Mouse (Mus musculus) forebrain, embryonic 10.5 days (tissue): ENCODE data around the gene Eif4b. TPM values are rescaled to one million over a fixed set of nuclear protein-coding genes. Genes with fewer than 3 reads are reported as not detected.
A peak's percentile ranks its signal among the peaks of the same experiment; 100 is the strongest.

Experiments
- DNase-seq: peaks from one replicate; pipeline ENCODE4 v3.0.0-alpha.2; 2017; ENCODE audit warnings: low spot score; ENCODE audit errors: extremely low spot score
- H3K27ac ChIP-seq: fragments of 300-500 bp; sonication (generic); 2 replicates; pipeline ENCODE4 v1.5.1; 2016; ENCODE audit warnings: mild to moderate bottlenecking
- H3K27me3 ChIP-seq: fragments of 300-500 bp; sonication (generic); 2 replicates; pipeline ENCODE4 v1.6.1; 2016; ENCODE audit warnings: mild to moderate bottlenecking; ENCODE audit not compliant: poor library complexity, severe bottlenecking
- H3K36me3 ChIP-seq: fragments of 300-500 bp; sonication (generic); replicated peaks from 2 replicates; pipeline ENCODE4 v1.6.1; 2016; ENCODE audit warnings: mild to moderate bottlenecking, moderate library complexity
- H3K4me1 ChIP-seq: fragments of 300-500 bp; sonication (generic); 2 replicates; pipeline ENCODE4 v1.6.1; 2016
- H3K4me3 ChIP-seq: fragments of 300-500 bp; sonication (generic); 2 replicates; pipeline ENCODE4 v1.5.1; 2016; ENCODE audit warnings: mild to moderate bottlenecking, moderate library complexity
- H3K9me3 ChIP-seq: fragments of 300-500 bp; sonication (generic); 2 replicates; pipeline ENCODE4 v1.6.1; 2016; ENCODE audit warnings: mild to moderate bottlenecking, moderate library complexity
- WGBS: fragments of 180-500 bp; shearing (Covaris S2); methylation state at CpG from one replicate; pipeline ENCODE4 v1.1.7; 2016; 5-methylcytosine and 5-hydroxymethylcytosine counted together
- polyA plus RNA-seq: library from polyadenylated mRNA; unstranded; fragments of >200 nt; fragmentation: Nextera tagmentation; extraction: Ambion mirVana; gene quantifications from 2 replicates; pipeline ENCODE4 v1.2.1, GENCODE M21; 2016

The Eif4b gene
- polyA plus RNA-seq, 1 experiment from 2014 or later = 140 TPM

DNA sequence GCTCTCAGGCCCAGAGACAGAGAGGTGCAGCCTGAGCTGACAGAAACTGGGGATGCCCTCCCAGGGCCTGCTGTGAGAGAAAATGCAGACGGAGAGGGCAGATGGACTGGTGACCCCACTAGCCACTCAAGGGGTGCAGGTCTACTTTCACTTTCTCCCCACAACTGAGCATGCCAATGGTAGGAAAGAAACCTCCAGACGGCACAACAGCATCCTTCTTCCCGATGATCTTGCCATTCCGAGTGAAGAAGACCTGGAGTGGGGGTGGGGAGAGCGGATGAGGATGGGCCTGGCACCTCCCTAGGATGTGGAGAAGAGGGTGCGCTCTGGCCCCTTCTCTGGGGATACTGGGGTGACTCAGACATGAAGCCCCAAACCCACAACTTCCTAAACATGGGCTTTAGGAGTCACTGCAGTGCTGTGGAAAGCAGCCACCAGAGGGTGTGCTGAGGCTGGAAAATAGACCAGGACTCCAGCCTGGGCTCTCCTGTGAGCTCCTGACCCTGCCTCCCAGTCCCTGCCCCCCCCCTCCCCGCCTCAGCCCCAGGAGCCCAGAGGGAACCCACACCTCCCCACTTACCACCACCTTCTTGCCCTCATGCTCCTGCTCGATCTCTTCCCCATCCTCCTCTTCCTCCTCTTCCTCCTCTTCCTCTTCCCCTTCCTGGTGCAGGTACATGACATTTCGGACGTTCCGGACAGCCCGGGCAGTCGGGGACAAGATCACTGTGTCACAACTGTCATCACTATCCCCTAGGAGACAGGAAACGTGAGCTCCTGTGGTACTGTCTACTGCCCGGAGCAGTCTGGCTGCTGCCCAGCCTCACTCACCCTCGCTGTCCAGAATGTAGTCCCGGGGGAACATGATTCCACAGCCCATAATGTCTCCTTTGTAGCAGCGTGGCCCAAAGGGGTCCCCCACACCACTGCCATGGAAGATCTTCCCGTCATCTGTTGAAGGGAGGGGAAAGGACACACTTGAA is 44.2 kb downstream of the Eif4b start:
- DNase-seq = no peak
- peaks cover 93% of the 10 kb centered on the region for H3K36me3 ChIP-seq

DNA sequence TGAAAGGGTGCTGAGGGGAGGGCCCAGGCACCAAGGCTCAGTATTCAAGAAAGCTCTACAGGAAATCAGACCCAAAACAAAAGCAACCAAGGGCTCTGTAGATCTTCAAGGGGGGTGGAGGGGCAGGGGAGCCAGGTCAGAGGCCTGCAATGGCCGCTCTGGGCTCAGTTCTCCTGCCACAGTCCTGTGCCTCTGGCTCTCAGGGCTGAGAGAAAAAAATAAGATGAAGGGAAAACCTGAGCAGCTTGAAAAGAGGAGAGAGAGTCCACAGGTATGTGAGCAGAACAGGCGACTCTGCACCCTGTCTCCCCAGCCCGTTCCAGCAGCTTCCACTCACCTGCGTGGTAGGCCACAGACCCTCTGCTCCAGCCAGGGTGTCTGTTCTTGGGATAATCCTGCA is 45.0 kb downstream of the Eif4b start:
- H3K36me3 ChIP-seq = peaks cover 91% of the 10 kb centered on the region
- WGBS = 85% methylated on average over 4 of the region's 4 CpGs

More for the DNA sequence above, 44.2 kb downstream of the Eif4b start:
- H3K4me1 ChIP-seq = peaks cover 21% of the 10 kb centered on the region
- 80% methylated on average over 19 of the region's 19 CpGs for whole genome bisulfite sequencing
- no peaks in the 10 kb centered on the region for H3K27me3 ChIP-seq
- no peak overlapping the region for H3K4me3 ChIP-seq
- H3K9me3 ChIP-seq = no peaks in the 10 kb centered on the region
- H3K27ac ChIP-seq = no peak overlapping the region

DNA sequence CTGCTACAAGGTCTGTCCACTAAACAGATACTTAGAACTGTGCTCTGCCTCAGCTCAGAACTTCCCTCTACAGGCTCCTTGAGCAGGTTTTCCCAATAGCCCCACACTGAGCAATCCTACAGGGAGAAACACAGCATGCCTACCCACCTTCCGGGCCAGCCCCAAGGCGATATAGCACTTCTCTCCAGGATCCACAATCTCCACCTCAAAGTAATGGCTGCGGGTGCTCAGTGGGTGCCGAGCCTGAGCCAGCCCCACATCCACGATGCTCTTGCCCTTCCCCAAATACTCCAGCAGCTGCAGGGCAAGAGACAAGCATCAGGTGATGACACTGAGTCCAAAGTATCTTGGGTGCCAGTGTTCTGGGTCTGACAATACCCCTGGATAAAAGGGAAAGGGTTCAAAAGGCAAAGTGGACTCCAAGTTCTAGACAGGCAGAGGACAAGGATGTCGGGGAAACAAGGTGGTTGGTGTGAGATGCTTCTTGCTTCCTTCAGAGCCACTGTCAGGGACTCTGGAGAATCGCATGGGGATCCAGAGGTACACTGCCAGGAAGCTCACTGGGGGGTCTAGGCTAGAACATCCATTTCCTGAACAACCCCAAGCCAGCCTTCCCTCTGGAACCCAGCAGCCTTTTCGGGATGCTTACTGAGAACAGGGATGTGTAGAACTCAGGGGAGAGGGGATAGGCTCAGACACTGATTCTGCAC is 45.7 kb downstream of the Eif4b start:
- Histone ChIP-seq H3K27ac (no peak overlapping the region), H3K4me3 (no peak overlapping the region), H3K4me1 (peaks cover 17% of the 10 kb centered on the region; the same call in 1 of the 2 replicates), H3K9me3 (no peaks in the 10 kb centered on the region), H3K27me3 (no peaks in the 10 kb centered on the region), H3K36me3 (peaks cover 90% of the 10 kb centered on the region)
- 79% methylated on average over 8 of the region's 8 CpGs for WGBS
- no peak for DNase-seq

More for the DNA sequence above, 45.0 kb downstream of the Eif4b start:
- Histone ChIP-seq H3K4me3 (no peak overlapping the region), H3K27me3 (no peaks in the 10 kb centered on the region), H3K27ac (no peak overlapping the region), H3K9me3 (no peaks in the 10 kb centered on the region), H3K4me1 (peaks cover 21% of the 10 kb centered on the region)
- DNase-seq = no peak

DNA sequence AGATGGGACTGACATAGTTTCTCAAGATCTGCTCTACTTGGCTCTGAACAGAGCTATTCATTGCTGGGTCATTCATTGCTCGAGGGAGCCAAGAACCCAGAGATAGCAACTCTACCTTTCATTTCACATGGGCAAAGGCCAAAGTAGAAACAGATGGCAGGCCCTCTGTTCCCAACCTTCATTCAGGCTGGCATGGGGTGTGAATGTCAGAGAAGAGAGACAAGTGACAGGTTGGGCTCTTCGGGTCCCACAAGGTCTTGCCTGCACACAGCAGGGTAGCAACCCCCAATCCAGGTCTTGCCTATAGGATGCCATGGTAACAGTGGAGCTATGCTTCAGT is 46.2 kb downstream of the Eif4b start:
- Histone ChIP-seq H3K9me3 (no peaks in the 10 kb centered on the region), H3K27me3 (no peaks in the 10 kb centered on the region), H3K4me3 (no peak overlapping the region), H3K36me3 (peaks cover 90% of the 10 kb centered on the region), H3K4me1 (peaks cover 17% of the 10 kb centered on the region; the same call in 1 of the 2 replicates), H3K27ac (no peak overlapping the region)
- DNase-seq = no peak
- 70% methylated on average over 2 of the region's 2 CpGs for WGBS

DNA sequence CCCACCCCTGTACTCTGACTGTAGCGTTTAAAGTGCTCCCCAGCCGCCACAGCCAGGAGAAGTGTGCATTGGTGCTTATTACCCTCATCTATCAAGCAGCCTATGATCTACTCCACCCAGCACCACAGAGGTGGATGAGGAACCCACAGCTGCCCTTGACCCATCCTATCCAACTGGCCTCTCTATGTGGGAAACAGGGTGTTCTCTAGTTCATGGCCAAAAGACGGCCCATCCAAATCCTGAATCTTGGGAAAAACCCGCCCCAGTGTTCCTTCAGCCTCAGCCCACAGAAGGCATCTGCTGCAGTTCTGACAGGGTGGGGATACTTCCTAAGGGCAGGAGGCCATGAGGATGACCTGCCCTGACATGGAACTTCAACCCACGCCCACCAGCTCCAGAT is 47.0 kb downstream of the Eif4b start:
- DNase-seq = no peak
- 90% methylated on average over 5 of the region's 5 CpGs for WGBS
- Histone ChIP-seq H3K27me3 (no peaks in the 10 kb centered on the region), H3K36me3 (peaks cover 91% of the 10 kb centered on the region), H3K9me3 (no peaks in the 10 kb centered on the region), H3K4me3 (no peak overlapping the region), H3K27ac (no peak overlapping the region), H3K4me1 (peaks cover 17% of the 10 kb centered on the region; the same call in 1 of the 2 replicates)

DNA sequence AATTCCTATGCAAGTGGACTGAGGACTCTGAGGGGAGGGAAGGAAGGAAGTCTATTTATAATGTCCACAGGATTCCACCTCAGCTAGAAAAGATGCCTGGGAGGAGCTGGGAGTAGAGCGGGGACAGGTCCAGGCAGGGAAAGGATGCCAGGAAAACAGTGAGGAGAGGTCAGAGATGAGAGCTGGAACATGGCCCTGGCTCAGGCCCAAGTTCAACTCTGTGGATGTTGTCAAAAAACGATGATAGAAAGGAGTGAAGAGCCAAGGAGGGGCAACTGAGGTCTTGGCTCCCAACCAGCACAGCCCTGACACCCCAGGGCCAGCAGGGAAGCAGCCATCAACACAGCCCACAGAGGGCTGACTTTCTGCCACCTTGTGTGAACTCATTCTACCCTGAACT is 52.7 kb downstream of the Eif4b start:
- H3K4me3 ChIP-seq = no peak overlapping the region
- H3K4me1 ChIP-seq = no peaks in the 10 kb centered on the region
- DNase-seq = no peak
- no peaks in the 10 kb centered on the region for H3K27me3 ChIP-seq
- H3K27ac ChIP-seq = no peak overlapping the region
- H3K36me3 ChIP-seq = peaks cover 89% of the 10 kb centered on the region
- no peaks in the 10 kb centered on the region for H3K9me3 ChIP-seq
- 82% methylated on average over 2 of the region's 2 CpGs for WGBS

DNA sequence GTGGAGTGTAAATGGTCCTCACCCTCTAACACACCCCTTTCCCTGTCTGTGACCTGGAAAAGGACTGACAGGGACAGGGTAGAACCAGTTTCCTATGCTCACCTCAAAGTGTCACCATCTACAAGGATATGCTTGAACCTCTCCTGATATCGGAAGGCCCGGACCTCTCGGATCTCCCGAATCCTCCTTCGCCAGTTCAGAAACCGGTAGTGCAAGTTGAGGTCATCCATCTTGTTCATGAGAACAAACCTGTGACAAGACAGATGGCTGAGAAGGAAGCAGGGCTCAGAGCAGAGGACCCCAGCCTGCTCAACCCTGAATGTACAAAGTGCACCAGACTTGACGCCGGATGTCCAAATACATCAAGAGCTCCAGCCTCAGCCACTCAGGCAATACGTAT is 59.7 kb downstream of the Eif4b start:
- peaks cover 27% of the 10 kb centered on the region for H3K4me1 ChIP-seq
- WGBS = 92% methylated on average over 9 of the region's 9 CpGs
- H3K27me3 ChIP-seq = no peaks in the 10 kb centered on the region; the same call in 1 of the 2 replicates
- no peak overlapping the region for H3K27ac ChIP-seq
- no peak overlapping the region for H3K4me3 ChIP-seq
- peaks cover 51% of the 10 kb centered on the region for H3K36me3 ChIP-seq
- no peaks in the 10 kb centered on the region for H3K9me3 ChIP-seq
- DNase-seq = no peak

DNA sequence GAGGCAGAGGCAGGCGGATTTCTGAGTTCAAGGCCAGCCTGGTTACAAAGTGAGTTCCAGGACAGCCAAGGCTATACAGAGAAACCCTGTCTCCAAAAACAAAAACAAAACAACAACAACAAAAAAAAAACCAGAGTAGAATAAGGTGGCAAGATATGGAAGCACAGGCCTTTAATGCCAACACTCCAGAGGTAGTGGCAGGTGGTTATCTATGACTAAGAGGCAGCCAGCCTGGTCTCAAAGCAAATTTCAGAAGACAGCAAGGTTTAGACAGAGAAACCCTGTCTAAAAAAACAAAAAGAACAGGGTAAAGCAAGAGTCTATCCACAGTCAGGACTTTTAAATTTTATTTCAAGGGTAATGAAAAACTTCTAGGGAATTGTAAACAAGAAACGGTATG is 61.1 kb downstream of the Eif4b start:
- 0 out of 2 replicates have a peak overlapping the region, but pooled peaks have one; percentile 90 for H3K4me3 ChIP-seq
- H3K4me1 ChIP-seq = peaks cover 27% of the 10 kb centered on the region
- H3K27me3 ChIP-seq = no peaks in the 10 kb centered on the region; the same call in 1 of the 2 replicates
- peaks cover 37% of the 10 kb centered on the region for H3K36me3 ChIP-seq
- 91% methylated on average over 2 of the region's 2 CpGs for WGBS
- no peaks in the 10 kb centered on the region for H3K9me3 ChIP-seq
- H3K27ac ChIP-seq = no peak overlapping the region
- no peak for DNase-seq

DNA sequence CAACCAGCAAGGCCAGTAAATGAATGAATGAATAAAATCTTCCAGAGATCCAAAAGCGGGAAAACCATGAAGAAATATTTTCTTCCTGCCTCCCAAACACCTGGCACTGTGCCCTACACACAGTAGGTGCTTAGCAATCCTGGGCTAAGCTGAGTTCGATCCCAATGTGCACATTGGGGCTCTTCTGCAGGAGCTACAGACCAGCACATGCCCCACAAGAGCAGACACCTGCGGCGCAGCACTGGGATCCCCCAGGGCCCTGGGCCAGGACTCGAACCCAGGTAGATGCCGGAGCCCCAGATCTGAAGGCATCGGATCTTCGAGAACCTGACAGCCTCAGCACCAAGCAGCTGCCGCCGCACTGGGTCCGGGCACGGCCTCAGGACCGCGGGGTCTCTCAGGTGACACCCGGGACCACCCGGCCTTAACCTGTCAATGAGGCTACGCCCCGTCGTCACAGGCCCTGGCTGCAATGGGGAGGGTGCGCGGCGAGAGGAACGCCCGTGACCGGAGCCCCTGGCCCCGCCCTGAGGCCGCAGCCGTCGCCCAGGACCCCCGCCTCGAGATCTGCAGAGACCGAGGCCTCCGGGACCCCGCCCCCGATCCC is 62.1 kb downstream of the Eif4b start:
- WGBS = 4% methylated on average over 35 of the region's 35 CpGs
- Histone ChIP-seq H3K27ac (peak overlapping the region; percentile 94), H3K9me3 (no peaks in the 10 kb centered on the region), H3K4me3 (peak overlapping the region; percentile 90), H3K4me1 (peaks cover 27% of the 10 kb centered on the region), H3K27me3 (no peaks in the 10 kb centered on the region; the same call in 1 of the 2 replicates), H3K36me3 (peaks cover 28% of the 10 kb centered on the region)
- no peak for DNase-seq

DNA sequence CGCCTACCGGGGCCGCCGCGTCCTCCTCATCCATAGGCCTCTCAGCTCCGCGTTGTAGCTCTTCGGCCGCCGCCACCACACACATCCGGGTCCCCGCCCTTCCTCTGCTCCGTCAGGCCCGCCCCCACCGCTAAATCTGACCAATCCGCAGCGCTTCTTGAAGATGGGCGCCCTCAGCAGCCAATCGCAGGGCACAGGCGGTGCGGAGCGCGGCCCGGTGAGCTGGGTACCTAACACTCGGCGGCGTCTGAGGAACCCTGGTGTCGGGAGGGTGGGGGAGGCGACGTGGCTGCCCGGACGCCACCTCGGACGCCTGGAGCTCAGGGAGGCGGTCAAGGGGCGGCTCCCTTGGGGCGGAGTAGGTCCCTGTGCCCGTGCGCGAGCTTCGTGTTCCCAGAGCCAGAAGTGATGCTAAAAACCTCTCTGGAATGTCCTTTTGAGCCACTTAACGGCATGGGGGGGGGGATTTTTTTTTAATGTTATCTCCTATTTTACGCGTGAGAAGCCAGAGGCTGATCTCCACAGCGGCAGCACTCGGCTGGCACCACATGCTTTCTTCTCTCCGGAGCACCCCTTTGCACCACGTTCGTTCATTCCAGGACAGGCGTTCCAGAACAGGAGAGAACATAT is 62.7 kb downstream of the Eif4b start, which contains the start of gene Spryd3:
TSS of gene Spryd3 (minus strand) at position 106 of the 630 bp plus-strand sequence.
- H3K27ac ChIP-seq = peak within 1 kb of the TSS; percentile 94
- DNase-seq = peak; percentile 97
- peaks cover under 1% of the 10 kb centered on the region; the same call in 1 of the 2 replicates for H3K27me3 ChIP-seq

DNA sequence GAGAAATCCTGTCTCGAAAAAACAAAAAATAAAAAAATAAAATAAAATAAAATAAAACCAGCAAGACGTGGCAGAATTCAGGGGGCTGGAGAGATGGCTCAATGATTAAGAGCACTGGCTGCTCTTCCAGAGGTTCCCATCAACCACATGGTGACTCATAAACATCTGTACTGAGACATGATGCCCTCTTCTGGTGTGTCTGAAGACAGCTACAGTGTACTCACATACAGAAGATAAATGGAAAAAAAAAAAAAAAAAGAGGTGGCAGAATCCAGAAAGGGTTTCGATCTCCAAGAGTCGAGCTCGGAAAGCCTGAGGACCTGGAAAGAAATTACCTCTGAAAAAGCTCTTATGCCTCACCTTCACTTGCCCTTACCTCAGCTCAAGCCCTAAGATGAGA is 67.5 kb downstream of the Eif4b start:
- WGBS = 85% methylated on average over 5 of the region's 5 CpGs

More for the DNA sequence above, 62.7 kb downstream of the Eif4b start, which contains the start of gene Spryd3:
- Histone ChIP-seq H3K36me3 (peaks cover 22% of the 10 kb centered on the region), H3K4me3 (peak within 1 kb of the TSS; percentile 90), H3K4me1 (peaks cover 27% of the 10 kb centered on the region), H3K9me3 (no peaks in the 10 kb centered on the region)
- under 1% methylated on average over 50 of the region's 50 CpGs for WGBS

More for the DNA sequence above, 67.5 kb downstream of the Eif4b start:
- DNase-seq = no peak
- Histone ChIP-seq H3K9me3 (no peaks in the 10 kb centered on the region), H3K27ac (no peak overlapping the region), H3K27me3 (peaks cover 49% of the 10 kb centered on the region), H3K4me1 (peaks cover 35% of the 10 kb centered on the region), H3K36me3 (no peaks in the 10 kb centered on the region), H3K4me3 (no peak overlapping the region)
